Comparison of ENCODE assay signal across 9 mouse cellular contexts in the genomic region with DNA sequence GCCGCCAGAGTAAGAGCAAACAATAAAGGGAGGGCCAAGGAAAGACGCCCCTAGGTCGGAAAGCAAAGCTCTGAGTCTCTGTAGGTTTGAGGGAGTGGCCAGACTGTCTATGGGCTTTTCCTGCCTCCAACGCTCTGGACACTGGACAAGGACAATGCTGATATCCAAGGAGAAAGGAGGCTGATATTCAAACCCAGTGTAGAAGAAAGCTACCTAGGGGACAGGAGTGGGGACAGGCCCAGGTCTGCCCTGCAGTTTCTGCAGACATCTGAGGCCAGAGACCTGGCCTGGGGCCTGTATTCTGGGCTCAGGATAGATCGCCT. TPM values are rescaled to one million over a fixed set of nuclear protein-coding genes. Genes with fewer than 3 reads are reported as not detected.
DNase-seq lines count a peak whose midpoint lies in the region; ATAC-seq and TF ChIP-seq lines count a peak whose summit lies in the region.
"Had no signal": no experiment of that assay in that cellular context is flagged by ENCODE, and none has a peak within 500 bp of the region (broad histone marks: within the 10 kb centered on the region; RNA-seq: fewer than 3 reads in every experiment).

No protein-coding gene starts in this region.

- peaks cover 8% of the 10 kb centered on the region; the same call in 1 of the 2 replicates for H3K36me3 ChIP-seq in forebrain, embryonic 11.5 days (ENCODE audit: control insufficient read depth, insufficient read depth, low read length)
- peaks cover 9% of the 10 kb centered on the region for H3K36me3 ChIP-seq in limb, embryonic 11.5 days (ENCODE audit: control insufficient read depth, insufficient read depth, low read length)
- H3K36me3 ChIP-seq in myocyte (ENCODE audit: control insufficient read depth, insufficient read depth): peaks cover 14% of the 10 kb centered on the region

- H3K4me3 ChIP-seq in layer of hippocampus, adult 2 months: no peak overlapping the region; the same call in 1 of the 2 replicates
- H3K4me3 ChIP-seq in forebrain, embryonic 11.5 days (ENCODE audit: low read depth, low read length): no peak overlapping the region
- H3K4me3 ChIP-seq in limb, embryonic 11.5 days (ENCODE audit: low read depth, low read length): peak overlapping the region; percentile 14; the same call in 1 of the 2 replicates
- H3K4me3 ChIP-seq in myocyte: no peak overlapping the region

- H3K27ac ChIP-seq in layer of hippocampus, adult 2 months: peak overlapping the region; percentile 76; the same call in 1 of the 2 replicates
- H3K27ac ChIP-seq in forebrain, embryonic 11.5 days (ENCODE audit: low read depth, low read length): peak overlapping the region; percentile 46; the same call in 1 of the 2 replicates
- H3K27ac ChIP-seq in limb, embryonic 11.5 days (replicated peaks; ENCODE audit: low read depth, low read length): no peak overlapping the region

- H3ac ChIP-seq in myocyte (ENCODE audit: control insufficient read depth, insufficient read length): no peak overlapping the region

- peak overlapping the region; percentile 31; the same call in 1 of the 2 replicates for H3K4me2 ChIP-seq in forebrain, embryonic 11.5 days (ENCODE audit: low read depth, low read length, severe bottlenecking)
- peak overlapping the region; percentile 37 for H3K4me2 ChIP-seq in limb, embryonic 11.5 days (ENCODE audit: low read depth, severe bottlenecking)
- peak overlapping the region; percentile 76 for H3K4me2 ChIP-seq in myocyte (ENCODE audit: low read depth)

- no peaks in the 10 kb centered on the region for H3K9me3 ChIP-seq in forebrain, embryonic 11.5 days (ENCODE audit: control insufficient read depth, low read length)
- no peaks in the 10 kb centered on the region for H3K9me3 ChIP-seq in limb, embryonic 11.5 days (ENCODE audit: control insufficient read depth, low read length)

- no peaks in the 10 kb centered on the region for H3K79me2 ChIP-seq in myocyte (ENCODE audit: control insufficient read depth, insufficient read depth)

- no peak for DNase-seq in layer of hippocampus, adult 2 months (ENCODE audit: low spot score in 2 of 2)
- DNase-seq in layer of hippocampus, postnatal 10 days (ENCODE audit: low spot score in 2 of 2): no peak
- DNase-seq in forebrain, embryonic 11.5 days (ENCODE audit: low spot score): no peak
- DNase-seq in limb, embryonic 11.5 days (ENCODE audit: low spot score): no peak
- no peak for DNase-seq in layer of hippocampus, postnatal 36 days
- no peak for DNase-seq in urinary bladder, postnatal 14 days (ENCODE audit: low spot score)
- DNase-seq in spleen, postnatal 4 days (ENCODE audit: low spot score in 2 of 2): no peak

- no peak; the same call in 1 of the 2 replicates for TF ChIP-seq CTCF in layer of hippocampus, adult 2 months (conservative IDR thresholded peaks at IDR 0.05)

- TF ChIP-seq POLR2A in myocyte (IDR thresholded peaks at IDR 0.05; ENCODE audit: insufficient read length, low read depth): no peak

- peaks cover 3% of the 10 kb centered on the region; the same call in 1 of the 2 replicates for H3K4me1 ChIP-seq in forebrain, embryonic 11.5 days (replicated peaks; ENCODE audit: control insufficient read depth, insufficient read depth, low read length)
- no peaks in the 10 kb centered on the region for H3K4me1 ChIP-seq in limb, embryonic 11.5 days (ENCODE audit: control insufficient read depth, insufficient read depth, low read length)

- H3K9ac ChIP-seq in forebrain, embryonic 11.5 days (ENCODE audit: low read length): peak overlapping the region; percentile 48; the same call in 1 of the 2 replicates
- H3K9ac ChIP-seq in limb, embryonic 11.5 days (ENCODE audit: low read length): no peak overlapping the region

- H3K27me3 ChIP-seq in forebrain, embryonic 11.5 days (ENCODE audit: control insufficient read depth, insufficient read depth, low read length): no peaks in the 10 kb centered on the region
- H3K27me3 ChIP-seq in limb, embryonic 11.5 days (ENCODE audit: control insufficient read depth, insufficient read depth, low read length): no peaks in the 10 kb centered on the region
- H3K27me3 ChIP-seq in myocyte (ENCODE audit: control insufficient read depth, insufficient read depth, insufficient read length): no peaks in the 10 kb centered on the region

- 9% methylated on average over 5 of the region's 5 CpGs for WGBS in forebrain, embryonic 11.5 days
- 19% methylated on average over 5 of the region's 5 CpGs for WGBS in limb, embryonic 11.5 days

- ATAC-seq in forebrain, embryonic 11.5 days (replicated peaks; ENCODE audit: low FRiP score): no peak
- no peak for ATAC-seq in limb, embryonic 11.5 days (ENCODE audit: insufficient number of reproducible peaks, low FRiP score, low TSS enrichment, low read depth)

TF ChIP-seq in myocyte, 11 proteins besides CTCF, POLR2A, EP300 and RAD21:
- TF ChIP-seq SRF (IDR thresholded peaks at IDR 0.05; ENCODE audit: control insufficient read depth, insufficient read length, low read depth) (no peak), MYOG (IDR thresholded peaks at IDR 0.05; ENCODE audit: control insufficient read depth in 1 of 3, insufficient read depth in 1 of 3, insufficient read length in 2 of 3, low read depth in 2 of 3) (no peak), MAX (IDR thresholded peaks at IDR 0.05; ENCODE audit: low read depth) (no peak), TCF3 (IDR thresholded peaks at IDR 0.05; ENCODE audit: insufficient read length, low read depth) (no peak), USF1 (IDR thresholded peaks at IDR 0.05; ENCODE audit: low read depth) (no peak), MYOD1 (IDR thresholded peaks at IDR 0.05; ENCODE audit: control insufficient read depth in 1 of 3, insufficient read length in 2 of 3, low read depth in 2 of 3) (no peak), TCF12 (IDR thresholded peaks at IDR 0.05; ENCODE audit: insufficient read depth, poor library complexity, severe bottlenecking) (no peak), REST (IDR thresholded peaks at IDR 0.05; ENCODE audit: insufficient read depth, insufficient read length) (no peak), E2F4 (IDR thresholded peaks at IDR 0.05; ENCODE audit: insufficient read depth) (no peak), CEBPB (IDR thresholded peaks at IDR 0.05; ENCODE audit: insufficient read depth, poor library complexity, severe bottlenecking) (no peak), POLR2AphosphoS2 (IDR thresholded peaks at IDR 0.05; ENCODE audit: insufficient read length, low read depth) (no peak)

RNA-seq across cellular contexts. Expression of a gene that starts 11.9 kb away (rescaled TPM):
- 10 to 100 TPM; 80.9 to 81.4 TPM for total RNA-seq in layer of hippocampus, adult 2 months (2021)
- total RNA-seq in layer of hippocampus, postnatal 10 days (2021): 10 to 100 TPM; 62.6 to 72.2 TPM
- 12.3 and 12.7 TPM in 2 replicates for polyA plus RNA-seq in forebrain, embryonic 11.5 days (2014; fragmentation: Nextera tagmentation; extraction: Ambion mirVana)
- not detected in 2 replicates for polyA plus RNA-seq in limb, embryonic 11.5 days (2014; fragmentation: Nextera tagmentation; extraction: Ambion mirVana)
- not detected for polyA plus RNA-seq in myocyte (2012; fragmentation: generic; extraction: Trizol)
- total RNA-seq in layer of hippocampus, postnatal 36 days (2021): 10 to 100 TPM; 83.5 to 86.9 TPM
- total RNA-seq: neutrophil, adult 5-6 weeks had no signal

RNA-seq across cellular contexts. Expression of a gene that starts 16.5 kb away (rescaled TPM):
- 100 to 1,000 TPM; 382 to 388 TPM for total RNA-seq in layer of hippocampus, adult 2 months (2021)
- total RNA-seq in layer of hippocampus, postnatal 10 days (2021): 100 to 1,000 TPM; 469 to 476 TPM
- 526 and 536 TPM in 2 replicates for polyA plus RNA-seq in forebrain, embryonic 11.5 days (2014; fragmentation: Nextera tagmentation; extraction: Ambion mirVana)
- polyA plus RNA-seq in limb, embryonic 11.5 days (2014; fragmentation: Nextera tagmentation; extraction: Ambion mirVana): 550 and 569 TPM in 2 replicates
- 725 TPM for polyA plus RNA-seq in myocyte (2012; fragmentation: generic; extraction: Trizol)
- total RNA-seq in layer of hippocampus, postnatal 36 days (2021): 100 to 1,000 TPM; 387 to 407 TPM

RNA-seq across cellular contexts. Expression of a gene that starts 16.6 kb away (rescaled TPM):
- not detected for total RNA-seq in layer of hippocampus, adult 2 months (2021)
- under 1 TPM; 0.55 to 0.87 TPM for total RNA-seq in layer of hippocampus, postnatal 10 days (2021)
- polyA plus RNA-seq in forebrain, embryonic 11.5 days (2014; fragmentation: Nextera tagmentation; extraction: Ambion mirVana): not detected in 2 replicates
- polyA plus RNA-seq in limb, embryonic 11.5 days (2014; fragmentation: Nextera tagmentation; extraction: Ambion mirVana): 0.40 TPM in 1 of 2 replicates, not detected in the other
- polyA plus RNA-seq in myocyte (2012; fragmentation: generic; extraction: Trizol): 0.07 TPM
- not detected for total RNA-seq in layer of hippocampus, postnatal 36 days (2021)

RNA-seq across cellular contexts. Expression of a gene that starts 50.6 kb away (rescaled TPM):
- total RNA-seq in layer of hippocampus, adult 2 months (2021): 10 to 100 TPM; 16.9 to 19.8 TPM
- total RNA-seq in layer of hippocampus, postnatal 10 days (2021): 10 to 100 TPM; 20.9 to 21.9 TPM
- polyA plus RNA-seq in forebrain, embryonic 11.5 days (2014; fragmentation: Nextera tagmentation; extraction: Ambion mirVana): 46.1 and 49.0 TPM in 2 replicates
- 43.6 and 49.5 TPM in 2 replicates for polyA plus RNA-seq in limb, embryonic 11.5 days (2014; fragmentation: Nextera tagmentation; extraction: Ambion mirVana)
- 32.7 TPM for polyA plus RNA-seq in myocyte (2012; fragmentation: generic; extraction: Trizol)
- total RNA-seq in layer of hippocampus, postnatal 36 days (2021): 10 to 100 TPM; 12.4 to 16.4 TPM
